Mouse (Mus musculus): Measurements from ENCODE around the gene Nat8f4.

- TF ChIP-seq CTCF (IDR thresholded peaks at IDR 0.05; ENCODE audit: low read depth) (no peak), EP300 (IDR thresholded peaks at IDR 0.05; ENCODE audit: low read depth) (no peak)
Measured at GRCm38 (mm10) chr6:85856194-85856678, 48.4 kb downstream of the Nat8f4 start.

Measured in heart, postnatal 0 days (tissue).